Mouse (Mus musculus): Measurements from ENCODE around the gene Sgk2.
A peak's percentile ranks its signal among the peaks of the same experiment; 100 is the strongest.
"Not testable (repeated sequence)": the region's sequence is repeated elsewhere in the genome, so short reads cannot be mapped to it uniquely, and the experiment has no call there.

The Sgk2 gene

DNA sequence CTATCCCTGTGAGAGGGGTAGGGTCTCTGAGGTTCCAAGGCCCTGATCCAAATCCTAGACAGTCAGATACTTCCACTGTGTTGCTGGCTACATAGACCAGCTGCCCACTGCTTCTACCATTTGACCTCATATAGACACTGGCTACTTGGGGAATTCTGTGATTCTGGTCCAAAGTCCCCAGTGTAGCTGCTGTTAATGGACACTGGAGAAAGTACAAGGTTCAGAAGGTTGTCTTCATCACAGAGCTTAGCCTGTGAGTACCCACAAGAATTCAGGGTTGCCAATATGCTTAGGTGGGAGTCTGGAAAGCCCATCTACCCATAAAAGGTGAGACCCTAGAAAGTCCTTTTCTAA is 4.9 kb downstream of the Sgk2 start:
- no peak for DNase-seq

DNA sequence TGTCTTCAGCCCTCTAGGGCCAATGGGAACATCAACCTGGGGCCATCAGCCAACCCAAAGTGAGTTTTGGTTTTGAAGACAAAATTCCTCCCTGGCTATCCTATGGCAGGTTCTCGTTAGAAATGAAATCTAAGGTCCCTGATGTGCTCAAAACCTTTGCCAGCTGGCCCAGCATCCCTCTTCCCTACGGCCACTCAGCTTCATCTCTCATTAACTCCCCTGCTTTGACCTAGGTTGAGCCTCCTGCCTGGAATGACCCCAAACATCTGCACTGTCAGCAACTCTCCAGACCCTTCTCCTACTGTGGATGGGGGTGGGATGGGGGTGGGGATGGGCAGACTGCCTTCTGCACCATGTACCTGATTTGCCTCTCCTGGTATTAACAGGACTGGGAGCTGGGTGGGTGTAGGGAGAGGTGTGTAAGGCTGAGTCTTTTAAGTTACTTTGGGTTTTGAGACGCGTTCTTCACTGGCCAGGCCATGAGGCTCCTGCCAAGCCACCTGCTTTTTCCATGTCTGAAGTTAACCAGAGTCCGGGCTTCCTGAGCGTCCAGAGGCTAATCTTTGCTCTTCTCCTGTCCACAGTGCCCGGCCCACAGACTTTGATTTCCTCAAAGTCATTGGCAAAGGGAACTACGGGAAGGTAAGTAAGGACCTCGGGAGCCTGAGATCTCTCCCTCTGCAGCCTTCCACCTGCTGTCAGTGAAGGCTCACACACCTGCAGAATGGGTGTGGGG is 6.9 kb downstream of the Sgk2 start:
- DNase-seq, result no peak

DNA sequence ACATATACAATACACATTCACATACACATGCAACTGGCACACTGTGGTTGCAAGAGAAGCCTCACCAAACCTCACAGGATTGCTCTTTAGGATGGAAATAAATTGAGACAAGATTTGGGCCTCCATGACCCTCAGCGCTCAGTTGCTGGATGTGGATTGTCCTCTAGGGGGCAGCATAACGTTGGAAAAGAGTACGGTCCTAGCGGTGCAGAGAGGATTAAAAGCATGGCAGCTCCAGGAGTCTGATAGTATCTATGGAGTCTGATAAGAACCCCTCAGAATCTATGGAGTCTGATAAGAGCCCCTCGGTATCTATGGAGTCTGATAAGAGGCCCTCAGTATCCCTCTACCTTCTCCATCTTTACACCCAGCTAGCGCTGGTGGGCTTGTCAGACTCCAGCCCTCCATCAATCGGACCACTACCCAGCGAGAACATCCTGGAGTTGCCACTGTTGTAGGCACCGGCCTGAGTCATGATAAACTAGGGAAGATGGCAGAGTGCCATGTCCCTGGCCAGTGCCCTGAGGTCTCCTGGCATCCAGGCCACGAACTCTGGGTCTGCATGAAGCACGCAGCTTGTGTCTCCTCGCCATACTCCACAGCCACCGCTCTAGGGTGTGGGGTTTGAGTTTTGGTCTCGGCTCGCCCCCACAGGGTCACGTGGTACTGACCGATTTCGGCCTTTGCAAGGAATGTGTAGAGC is 11.5 kb downstream of the Sgk2 start:
- DNase-seq, result peak; percentile 65 to 70

DNA sequence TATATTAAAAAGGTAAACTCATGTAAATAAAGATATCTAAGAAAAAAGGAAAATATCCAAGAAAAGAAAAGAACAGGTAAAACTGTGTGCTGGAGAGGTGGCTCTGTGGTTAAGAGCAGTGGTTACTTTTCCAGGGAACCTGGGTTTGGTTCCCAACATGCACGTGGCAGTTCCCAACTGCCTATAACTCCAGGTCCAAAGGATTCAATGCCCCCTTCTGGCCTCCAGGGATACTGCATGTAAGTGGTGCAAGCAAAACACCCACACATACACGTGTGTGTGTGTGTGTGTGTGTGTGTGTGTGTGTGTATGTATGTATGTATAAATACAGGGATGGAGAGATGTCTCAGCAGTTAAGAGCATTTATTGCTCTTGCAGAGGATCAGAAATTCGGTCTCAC is 12.6 kb downstream of the Sgk2 start:
- DNase-seq, result peak; percentile 20 to 28

DNA sequence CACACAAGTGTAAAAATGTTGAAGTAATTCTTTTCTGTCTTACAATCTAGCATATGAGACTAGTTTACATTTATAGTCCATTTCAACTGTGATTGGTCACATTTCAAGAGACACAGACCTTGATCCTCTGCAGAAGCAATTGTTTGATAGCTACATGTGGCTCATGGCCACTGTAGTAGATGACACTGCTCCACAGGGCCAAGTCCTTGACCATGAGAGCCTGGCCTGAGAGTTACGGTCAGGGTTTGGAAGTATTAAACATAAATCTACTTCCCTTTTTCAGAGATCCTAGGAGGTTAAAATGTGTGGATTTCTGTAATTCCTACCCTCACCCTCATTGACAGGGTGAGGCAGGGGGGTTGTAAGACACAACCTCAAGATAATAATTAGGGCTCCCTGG is 13.9 kb downstream of the Sgk2 start:
- no peak for DNase-seq

DNA sequence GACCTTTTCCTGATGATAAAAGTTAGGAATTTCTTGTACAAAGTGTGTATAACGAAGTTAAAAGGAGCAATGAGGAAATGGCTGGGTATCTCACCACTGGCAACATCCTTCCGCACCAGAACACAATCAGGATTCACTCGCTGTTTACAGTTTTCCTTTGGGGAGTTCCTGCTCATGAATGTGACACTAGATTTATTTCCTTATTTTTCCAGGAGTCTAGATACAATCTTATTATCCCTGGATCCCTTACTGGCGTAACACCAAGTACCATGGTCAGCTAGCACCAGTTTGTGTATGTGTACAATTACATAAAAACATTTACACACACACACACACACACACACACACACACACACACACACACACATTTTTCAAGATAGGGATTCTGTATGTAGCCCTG is 20.2 kb downstream of the Sgk2 start:
- no peak for DNase-seq

DNA sequence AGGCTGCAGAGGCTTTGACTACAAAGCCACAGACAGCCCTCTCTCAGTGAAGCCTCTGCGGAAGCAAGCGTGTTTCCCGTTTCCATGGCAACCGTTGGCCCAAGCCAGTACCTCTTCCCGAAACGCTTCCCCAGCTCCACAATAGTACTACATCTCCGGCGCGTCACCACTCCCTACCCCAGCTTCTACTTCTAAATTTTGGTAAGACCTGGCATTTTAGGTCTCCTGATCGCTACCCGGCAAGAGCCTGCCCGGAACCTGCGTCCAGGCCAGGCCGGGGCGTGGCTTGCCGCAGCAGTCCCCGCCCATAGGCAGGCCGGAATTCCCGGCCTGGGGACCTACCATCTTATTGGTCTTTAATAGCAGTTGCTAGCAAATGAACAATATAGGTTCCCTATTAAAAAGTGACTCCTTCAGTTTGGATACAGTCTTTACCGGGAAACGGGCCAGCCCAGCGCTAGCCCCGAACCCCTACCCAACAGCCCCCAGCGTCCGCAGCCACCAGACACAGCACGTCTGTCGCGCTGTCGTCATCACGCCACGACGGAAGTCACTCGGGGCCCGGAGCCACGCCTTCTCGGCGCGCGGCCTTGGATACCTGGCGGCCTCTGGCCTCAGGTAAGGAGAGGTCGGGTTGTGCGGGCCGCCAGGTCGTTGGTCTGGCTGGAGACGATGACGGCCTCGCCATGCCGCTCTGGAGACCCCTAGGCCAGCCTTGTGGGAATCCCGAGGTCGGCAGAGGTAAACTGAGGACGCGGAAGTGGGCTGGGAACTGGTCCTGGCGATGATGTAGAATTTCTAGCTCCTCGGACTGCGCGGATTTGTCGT is 30.0 kb downstream of the Sgk2 start, which contains the start of gene Ift52:
Gene Ift52 (plus strand): TSS at position 439 of the 828 bp plus-strand sequence.
- peak; percentile 93 to 96 for DNase-seq

DNA sequence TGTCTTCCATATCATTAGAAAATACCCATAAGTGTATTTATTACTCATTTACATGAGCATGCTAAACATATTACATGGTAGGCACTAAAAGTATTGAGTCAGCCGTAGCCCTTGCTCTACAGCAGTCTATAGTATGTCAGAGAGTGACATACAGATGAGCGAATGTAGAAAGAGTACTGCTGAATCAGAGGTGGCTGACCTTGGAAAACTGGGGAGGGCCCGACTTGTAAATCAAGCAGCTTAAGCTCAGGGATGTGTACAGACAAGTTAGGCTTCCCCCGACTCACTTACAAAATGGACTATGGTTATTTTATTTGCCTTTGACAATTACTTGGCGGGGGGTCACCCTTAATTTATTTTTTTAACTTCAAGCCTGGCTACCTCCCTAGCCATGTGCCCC is 44.2 kb downstream of the Sgk2 start:
- DNase-seq, result no peak

DNA sequence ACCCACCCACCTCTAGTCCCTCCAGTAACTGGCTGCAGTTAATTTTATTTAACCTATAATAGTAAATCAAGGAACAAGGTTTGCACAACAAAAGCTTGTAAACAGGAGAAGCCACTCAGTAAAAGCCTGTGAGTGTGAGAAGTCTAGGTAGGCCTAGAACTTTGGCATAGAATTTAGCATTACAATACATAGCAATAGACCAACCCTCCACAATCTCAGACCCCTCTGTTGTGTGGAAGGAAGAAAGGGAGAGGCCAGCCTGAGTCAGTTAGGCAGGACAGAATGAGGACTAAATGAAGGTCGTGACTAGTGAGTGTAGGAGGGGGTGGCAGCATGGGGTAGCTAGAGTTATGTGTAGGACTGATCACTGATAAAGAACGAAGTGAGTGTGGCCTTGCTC is 44.6 kb downstream of the Sgk2 start:
- no peak for DNase-seq

DNA sequence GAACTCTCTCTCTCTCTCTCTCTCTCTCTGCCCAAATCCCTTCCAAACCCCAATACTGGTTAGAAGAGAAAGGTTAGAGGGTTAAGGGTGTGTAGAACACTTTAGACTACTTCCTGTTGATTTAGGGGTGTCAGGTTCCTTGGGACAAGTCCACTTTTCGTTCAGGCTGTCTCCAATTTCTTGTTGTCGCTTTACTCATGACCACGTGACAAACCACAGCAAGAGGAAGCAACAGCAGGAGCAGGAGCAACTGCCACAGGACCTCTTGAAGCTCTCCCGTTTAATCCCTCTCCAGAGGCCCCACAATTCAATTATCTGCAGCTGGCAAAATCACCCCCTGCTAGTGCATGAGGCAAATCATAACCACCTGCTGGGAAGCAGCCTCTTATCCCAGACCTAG is 45.5 kb downstream of the Sgk2 start:
- no peak for DNase-seq

DNA sequence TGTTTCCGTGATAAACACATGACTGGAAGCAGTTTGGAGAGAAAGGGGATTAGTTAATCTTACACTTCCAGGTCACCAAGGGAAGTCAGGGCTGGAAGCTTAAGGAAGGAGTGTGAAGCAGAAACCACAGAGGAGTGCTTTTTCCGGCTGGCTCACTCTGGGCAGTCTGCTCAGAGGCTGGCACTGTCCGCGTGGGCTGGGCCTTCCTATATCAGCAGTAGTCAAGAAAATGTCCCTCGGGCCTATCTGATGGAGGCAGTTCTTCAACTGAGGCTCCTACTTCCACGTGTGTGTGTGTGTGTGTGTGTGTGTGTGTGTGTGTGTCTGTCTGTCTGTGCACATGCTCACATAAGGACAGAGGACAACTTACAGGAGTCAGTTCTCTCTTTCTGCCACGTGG is 52.8 kb downstream of the Sgk2 start:
- DNase-seq, result no peak

DNA sequence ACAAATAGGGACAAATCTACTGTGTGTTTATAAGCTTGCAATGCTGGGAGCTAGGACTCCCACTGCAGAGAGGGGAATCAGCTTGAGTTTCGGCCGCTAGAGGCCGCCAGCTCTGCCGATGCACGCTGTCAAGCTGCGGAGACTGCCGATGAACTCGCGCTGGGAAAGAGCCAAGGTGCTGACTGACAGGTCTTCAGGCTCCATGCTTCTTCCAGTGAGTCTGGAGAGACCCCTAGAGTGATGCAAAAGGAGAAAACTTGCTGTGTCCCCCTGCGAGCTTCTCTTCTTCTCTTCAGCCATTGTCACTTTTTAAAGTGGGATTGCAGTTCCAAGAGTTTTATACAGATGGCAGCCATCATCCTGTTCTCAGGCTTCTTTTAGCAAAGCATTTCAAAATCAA is 61.0 kb downstream of the Sgk2 start:
- DNase-seq, result peak; percentile 64 to 66

DNA sequence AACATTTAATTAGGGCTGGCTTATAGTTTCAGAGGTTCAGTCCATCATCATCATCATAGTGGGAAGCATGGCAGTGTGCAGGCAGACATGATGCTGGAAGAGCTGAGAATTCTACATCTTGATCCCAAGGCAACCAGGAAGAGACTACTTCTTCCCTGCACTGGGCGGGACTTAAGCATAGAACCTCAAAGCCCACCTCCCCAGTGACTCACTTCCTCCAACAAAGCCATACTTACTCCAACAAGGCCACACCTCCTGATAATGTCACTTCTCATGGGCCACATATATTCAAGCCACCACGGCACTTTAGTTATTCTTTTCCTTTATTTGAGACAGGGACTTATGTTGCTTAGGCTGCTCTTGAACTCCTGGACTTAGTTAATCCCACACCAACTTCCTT is 62.0 kb downstream of the Sgk2 start:
- no peak for DNase-seq

DNA sequence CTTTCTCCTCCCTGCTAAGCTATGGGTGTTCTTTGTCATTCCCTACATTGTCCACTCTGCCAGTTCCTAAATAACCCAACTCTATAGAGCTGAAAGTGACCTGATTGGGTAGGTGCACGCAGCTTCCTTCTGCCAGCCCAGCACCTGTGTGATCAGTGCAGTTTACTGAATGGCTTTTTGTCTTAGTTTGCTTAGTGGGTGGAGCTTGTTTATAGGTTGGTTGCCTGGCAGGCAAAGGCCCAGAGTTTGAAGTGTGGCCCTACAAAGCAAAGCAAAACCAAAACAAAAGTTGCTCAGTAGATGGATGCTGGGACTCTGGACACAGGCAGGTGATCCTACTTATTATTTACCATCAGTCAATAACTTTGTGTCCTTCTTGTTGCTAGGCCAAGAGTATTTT is 64.6 kb downstream of the Sgk2 start:
- no peak for DNase-seq

DNA sequence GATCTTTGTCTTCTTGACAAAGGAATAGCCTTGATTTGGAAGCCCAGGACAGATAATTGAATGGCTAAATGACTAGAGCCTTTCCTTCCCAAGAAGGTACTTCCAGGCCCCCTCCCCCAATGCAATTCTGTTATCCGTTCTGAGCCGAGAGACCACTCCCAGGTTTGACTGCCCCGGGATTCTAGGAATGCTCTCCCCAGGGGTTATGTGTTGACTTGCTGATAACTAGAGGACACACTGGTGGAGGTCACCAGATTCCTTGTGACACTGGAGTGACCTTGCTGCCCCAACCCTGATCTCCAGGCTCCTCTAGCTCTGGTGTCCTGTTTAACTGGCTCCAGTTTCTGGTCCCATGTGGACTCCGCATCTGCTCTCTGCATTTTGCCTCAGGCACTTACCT is 65.0 kb downstream of the Sgk2 start:
- DNase-seq, result no peak

DNA sequence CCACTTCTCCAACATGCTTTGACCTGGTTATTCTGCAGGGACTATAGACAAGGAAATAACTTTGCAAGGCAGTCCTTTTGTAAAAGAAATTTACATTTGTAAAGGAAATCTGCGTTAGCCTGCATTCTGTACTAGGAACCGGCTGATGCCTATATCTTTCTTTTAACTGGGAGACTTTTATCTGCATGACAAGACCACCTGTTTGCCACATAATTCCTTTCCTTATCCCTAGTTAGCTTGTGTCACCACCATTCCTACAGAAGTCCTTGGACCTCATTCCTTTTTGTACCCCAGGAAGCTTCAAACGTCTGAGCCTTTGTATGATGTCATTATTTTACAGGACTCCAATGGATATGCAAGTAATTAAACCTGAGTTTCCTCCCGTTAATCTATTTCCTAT is 65.7 kb downstream of the Sgk2 start:
- no peak for DNase-seq

DNA sequence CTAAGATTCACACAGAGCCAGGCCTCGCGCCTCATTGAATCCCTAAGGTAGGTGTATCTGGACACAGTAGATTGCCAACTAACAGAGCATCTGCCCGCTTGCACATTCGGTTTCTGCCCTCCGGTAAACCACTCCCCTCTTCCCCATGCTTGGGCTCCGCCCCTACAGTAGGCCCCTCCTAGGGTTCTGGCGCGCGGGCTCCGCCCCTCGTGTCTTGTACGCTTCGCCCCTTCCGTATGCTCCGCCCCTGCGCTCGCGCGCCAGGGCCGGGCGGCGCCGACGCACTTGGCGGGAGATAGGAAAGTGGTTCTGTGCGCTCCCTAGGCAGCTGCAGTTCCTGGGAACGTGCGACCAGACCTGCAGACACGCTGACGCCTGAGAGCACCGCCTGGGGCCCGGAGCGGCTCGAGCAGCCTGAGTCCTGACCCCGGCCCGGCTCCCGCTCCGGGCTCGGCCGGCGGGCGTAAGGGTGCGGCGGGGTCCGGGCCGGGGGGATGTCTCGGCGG is 67.3 kb downstream of the Sgk2 start, which contains the start of gene Mybl2:
Gene Mybl2 (plus strand): TSS at position 353 of the 506 bp plus-strand sequence.
- DNase-seq, result peak; percentile 66 to 68

DNA sequence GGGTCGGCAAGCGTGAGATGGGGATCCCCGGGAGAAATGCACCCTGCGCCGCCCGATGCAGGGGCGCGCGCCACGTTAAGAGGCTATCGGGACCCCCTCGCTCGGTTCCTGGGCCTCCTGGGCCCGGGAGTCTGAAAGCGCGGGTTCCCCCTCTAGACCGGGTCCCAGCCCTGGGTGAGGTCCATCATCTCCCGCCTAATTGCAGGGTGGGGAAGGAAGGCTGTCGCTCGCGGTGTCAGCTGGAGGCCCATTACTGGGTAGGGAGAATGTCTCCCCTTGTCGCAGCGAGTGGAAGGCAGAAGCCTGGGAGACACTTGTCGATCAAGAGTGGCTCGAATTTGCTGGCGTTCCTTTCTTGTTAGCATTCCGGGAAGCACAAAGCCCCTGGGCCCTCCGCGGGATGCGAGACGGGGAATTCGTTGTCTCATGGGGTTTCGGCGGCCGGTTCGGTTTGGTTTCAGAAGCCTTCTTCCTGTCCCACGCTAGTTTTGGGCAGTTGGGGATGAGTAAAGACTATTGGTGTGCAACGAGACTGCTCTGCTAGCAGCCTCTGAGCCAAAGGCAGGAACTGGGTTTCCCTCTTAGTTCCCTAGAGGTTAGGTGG is 67.9 kb downstream of the Sgk2 start:
- DNase-seq, result no peak

DNA sequence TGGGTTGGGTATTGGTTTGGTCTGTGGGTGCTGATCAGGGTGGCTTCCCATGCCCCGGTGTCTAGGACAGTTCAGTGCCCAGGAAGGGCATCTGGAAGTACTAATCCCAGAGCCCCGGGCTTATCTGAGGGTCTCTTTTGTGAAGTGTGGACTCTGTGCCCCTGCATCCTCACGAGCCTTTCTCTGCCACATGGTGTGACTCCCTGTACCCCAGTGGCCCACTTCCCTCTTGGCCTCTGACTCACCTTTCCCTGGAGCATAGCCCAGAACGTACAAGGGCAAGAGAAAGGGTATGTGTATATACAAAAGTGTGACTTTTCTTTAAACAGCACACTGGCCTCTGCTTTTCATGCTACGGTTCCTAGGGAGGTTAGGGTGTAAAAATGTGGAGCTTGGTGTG is 68.6 kb downstream of the Sgk2 start:
- DNase-seq, result no peak

DNA sequence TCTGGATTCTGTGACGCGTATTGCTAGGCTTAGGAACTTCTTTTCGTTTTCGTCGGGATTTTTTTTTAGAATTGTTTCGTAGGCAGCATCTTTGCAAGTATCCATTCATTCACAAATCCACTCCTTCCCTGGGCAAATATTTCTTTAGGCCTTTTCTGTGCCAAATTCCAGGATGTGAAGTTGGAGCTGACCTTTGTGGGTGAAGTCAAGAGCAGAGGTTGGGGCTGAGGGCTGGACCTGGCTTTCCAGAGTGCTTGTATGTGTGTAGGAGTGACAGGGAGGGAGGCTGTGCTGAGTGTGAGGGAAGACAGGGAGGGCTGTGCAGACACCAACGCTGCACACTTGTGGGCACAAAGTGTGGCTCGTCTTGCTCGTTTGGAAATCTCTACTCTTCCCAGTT is 69.5 kb downstream of the Sgk2 start:
- no peak for DNase-seq

DNA sequence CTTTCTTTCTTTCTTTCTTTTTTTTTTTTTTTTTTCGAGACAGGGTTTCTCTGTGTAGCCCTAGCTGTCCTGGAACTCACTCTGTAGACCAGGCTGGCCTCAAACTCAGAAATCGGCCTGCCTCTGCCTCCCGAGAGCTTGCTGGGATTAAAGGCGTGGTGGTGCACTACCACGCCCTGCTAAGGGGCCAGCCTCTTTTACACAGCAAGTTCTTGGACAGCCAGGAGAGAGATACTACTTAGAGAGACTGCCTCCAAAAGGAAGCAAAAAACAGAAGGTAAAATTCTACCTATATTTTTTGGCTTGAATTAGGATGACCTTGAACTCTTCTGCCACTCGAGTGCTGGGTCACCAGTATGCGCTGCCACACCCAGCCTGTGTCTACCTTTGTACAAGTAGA is 71.9 kb downstream of the Sgk2 start:
- DNase-seq, result not testable (repeated sequence)

DNA sequence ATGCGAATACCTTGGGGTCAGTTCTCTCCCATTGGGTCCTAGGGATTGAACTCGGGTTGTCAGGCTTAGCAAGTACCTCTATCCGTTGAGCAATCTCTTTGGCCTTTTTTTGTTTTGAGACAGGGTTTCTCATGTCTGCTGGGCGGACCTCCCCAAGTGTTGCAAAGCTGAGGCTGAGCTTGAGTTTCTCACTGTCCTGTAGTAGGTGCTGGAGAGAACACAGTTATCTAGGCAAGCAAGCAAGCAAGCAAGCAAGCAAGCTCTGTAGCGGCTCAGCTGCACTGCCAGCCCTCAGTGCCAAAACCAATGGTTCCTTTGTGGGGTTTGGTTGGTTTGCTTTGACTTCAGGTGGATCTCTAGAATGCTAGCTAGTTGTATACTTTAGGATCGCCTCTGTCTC is 73.5 kb downstream of the Sgk2 start:
- DNase-seq, result no peak
